Mouse (Mus musculus): ENCODE measurements at regions not wholly inside any gene's neighbourhood (a gene's known extent, or its start where the extent isn't known, plus 50 kb on each side); places are given as distances from the start of the nearest gene placed in this dataset.
A peak's percentile ranks its signal among the peaks of the same experiment; 100 is the strongest.

DNA sequence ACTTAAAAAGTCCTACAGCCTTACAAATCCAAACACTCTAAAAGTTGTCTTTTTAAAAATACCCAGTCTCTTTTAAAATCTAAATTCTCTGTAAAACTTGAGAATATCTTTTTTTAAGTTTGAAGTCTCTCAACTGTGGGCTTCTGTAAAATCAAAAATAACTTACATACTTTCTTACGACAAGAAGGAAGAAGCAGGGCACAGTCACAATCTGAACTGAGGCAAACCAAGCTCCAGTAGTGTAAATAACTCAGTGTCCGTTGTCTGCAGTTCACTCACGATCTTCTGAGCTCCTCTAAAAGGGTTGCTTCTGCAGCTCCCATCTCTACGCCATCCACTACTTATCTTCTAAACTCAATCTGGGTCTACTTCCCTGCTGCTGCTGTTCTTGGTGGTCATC is 512.5 kb downstream of the Pdcd6ip start:
- Histone ChIP-seq H3K4me2 (no peak overlapping the region), H3K27ac (no peak overlapping the region), H3K27me3 (no peaks in the 10 kb centered on the region), H3K4me3 (replicated peaks) (no peak overlapping the region), H3K9me3 (replicated peaks) (no peaks in the 10 kb centered on the region), H3K4me1 (no peaks in the 10 kb centered on the region), H3K9ac (no peak overlapping the region), H3K36me3 (no peaks in the 10 kb centered on the region)
- WGBS, result 85% methylated on average over 4 of the region's 4 CpGs
- no peak for ATAC-seq (replicated peaks; ENCODE audit: low FRiP score)

DNA sequence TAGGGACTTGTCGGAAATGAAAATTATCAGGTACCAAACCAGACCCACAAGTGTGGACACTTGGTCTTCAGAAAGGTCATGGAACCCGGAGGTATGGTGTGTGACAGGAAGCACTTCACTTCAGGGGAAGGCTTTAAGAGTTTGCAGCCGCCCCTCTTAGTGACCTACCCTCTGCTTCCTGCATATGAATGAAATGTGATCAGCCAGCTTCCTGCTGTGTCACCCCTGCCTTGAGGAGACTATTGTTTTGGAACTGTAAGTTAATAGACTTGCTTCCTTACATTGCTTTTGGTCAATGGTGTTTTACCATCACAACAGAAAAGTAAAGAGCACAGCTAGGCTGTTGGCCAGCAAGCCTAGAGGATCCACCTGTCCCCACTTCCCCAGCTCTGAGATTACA is 515.3 kb downstream of the Pdcd6ip start:
- 55% methylated on average over 3 of the region's 3 CpGs for WGBS
- Histone ChIP-seq H3K9ac (no peak overlapping the region), H3K27me3 (no peaks in the 10 kb centered on the region), H3K4me3 (replicated peaks) (no peak overlapping the region), H3K36me3 (no peaks in the 10 kb centered on the region), H3K27ac (no peak overlapping the region), H3K9me3 (replicated peaks) (no peaks in the 10 kb centered on the region), H3K4me1 (no peaks in the 10 kb centered on the region), H3K4me2 (no peak overlapping the region)
- ATAC-seq (replicated peaks; ENCODE audit: low FRiP score), result no peak

DNA sequence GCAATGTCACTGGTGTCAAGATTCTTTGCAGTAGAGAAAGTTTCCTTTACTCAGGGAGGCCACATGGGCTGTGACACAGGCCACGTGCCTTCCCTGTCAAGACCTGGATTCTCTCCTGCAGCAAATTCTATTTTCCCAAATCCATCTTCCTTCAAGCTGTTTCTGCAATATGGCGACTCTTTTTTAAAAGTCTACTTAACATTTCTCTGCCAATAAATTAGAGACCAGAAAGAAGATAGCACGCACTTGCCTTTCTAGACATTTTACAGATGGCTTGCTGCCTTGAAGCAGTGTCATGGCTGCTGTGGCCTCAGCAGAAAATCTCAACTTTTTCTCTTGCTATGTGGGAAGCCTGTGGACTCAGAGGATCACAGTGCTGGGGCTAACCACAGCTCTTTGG is 516.9 kb downstream of the Pdcd6ip start:
- no peaks in the 10 kb centered on the region for H3K9me3 ChIP-seq (replicated peaks)
- no peak overlapping the region for H3K9ac ChIP-seq
- H3K36me3 ChIP-seq, result no peaks in the 10 kb centered on the region
- H3K4me2 ChIP-seq, result no peak overlapping the region
- no peak for ATAC-seq (replicated peaks; ENCODE audit: low FRiP score)
- WGBS, result 75% methylated on average over 3 of the region's 3 CpGs
- no peaks in the 10 kb centered on the region for H3K4me1 ChIP-seq
- no peaks in the 10 kb centered on the region for H3K27me3 ChIP-seq
- H3K4me3 ChIP-seq (replicated peaks), result no peak overlapping the region
- H3K27ac ChIP-seq, result no peak overlapping the region

DNA sequence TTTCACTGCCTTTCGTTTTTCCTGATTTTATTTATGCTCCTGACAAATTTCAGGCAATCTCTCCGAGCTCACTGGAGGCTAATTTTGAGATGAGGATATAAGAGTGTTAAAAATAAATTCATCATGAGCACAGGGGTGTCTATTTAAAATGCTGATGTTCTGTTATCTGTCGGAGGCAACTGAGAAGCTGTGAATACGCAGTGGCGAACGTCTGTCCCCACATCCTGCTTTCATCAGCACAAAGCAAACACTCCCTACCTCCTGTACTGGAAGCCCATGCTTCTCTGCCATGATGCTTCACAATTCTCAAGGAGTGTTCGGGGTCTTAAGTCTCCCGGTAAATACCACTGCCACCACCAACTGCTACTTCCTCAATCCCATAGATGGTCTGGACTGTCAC is 526.9 kb downstream of the Pdcd6ip start:
- Histone ChIP-seq H3K27me3 (no peaks in the 10 kb centered on the region), H3K4me1 (no peaks in the 10 kb centered on the region), H3K36me3 (no peaks in the 10 kb centered on the region), H3K9me3 (replicated peaks) (no peaks in the 10 kb centered on the region), H3K27ac (no peak overlapping the region), H3K9ac (no peak overlapping the region), H3K4me3 (replicated peaks) (no peak overlapping the region), H3K4me2 (no peak overlapping the region)
- no peak for ATAC-seq (replicated peaks; ENCODE audit: low FRiP score)
- 70% methylated on average over 8 of the region's 8 CpGs for WGBS

DNA sequence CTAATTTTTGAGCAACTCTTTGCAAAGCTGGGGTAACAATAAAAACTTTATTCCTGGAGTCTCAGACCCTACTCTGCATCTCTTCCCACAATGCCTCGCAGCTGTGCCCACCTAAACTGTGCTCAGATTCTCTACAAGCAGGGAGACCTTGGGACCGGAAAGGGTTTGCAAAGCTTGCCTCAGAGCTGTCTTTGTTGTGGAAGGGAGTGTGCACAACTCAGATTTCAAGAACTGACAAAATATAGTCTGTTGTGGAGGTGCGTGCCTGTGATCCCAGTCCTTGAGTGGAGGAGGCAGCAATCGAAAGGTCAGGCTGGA is 530.2 kb downstream of the Pdcd6ip start:
- Histone ChIP-seq H3K36me3 (no peaks in the 10 kb centered on the region), H3K4me3 (replicated peaks) (no peak overlapping the region), H3K27me3 (no peaks in the 10 kb centered on the region), H3K9ac (no peak overlapping the region), H3K4me2 (no peak overlapping the region), H3K27ac (no peak overlapping the region), H3K9me3 (replicated peaks) (no peaks in the 10 kb centered on the region), H3K4me1 (no peaks in the 10 kb centered on the region)
- ATAC-seq (replicated peaks; ENCODE audit: low FRiP score), result no peak
- WGBS, result 72% methylated on average over 4 of the region's 4 CpGs

DNA sequence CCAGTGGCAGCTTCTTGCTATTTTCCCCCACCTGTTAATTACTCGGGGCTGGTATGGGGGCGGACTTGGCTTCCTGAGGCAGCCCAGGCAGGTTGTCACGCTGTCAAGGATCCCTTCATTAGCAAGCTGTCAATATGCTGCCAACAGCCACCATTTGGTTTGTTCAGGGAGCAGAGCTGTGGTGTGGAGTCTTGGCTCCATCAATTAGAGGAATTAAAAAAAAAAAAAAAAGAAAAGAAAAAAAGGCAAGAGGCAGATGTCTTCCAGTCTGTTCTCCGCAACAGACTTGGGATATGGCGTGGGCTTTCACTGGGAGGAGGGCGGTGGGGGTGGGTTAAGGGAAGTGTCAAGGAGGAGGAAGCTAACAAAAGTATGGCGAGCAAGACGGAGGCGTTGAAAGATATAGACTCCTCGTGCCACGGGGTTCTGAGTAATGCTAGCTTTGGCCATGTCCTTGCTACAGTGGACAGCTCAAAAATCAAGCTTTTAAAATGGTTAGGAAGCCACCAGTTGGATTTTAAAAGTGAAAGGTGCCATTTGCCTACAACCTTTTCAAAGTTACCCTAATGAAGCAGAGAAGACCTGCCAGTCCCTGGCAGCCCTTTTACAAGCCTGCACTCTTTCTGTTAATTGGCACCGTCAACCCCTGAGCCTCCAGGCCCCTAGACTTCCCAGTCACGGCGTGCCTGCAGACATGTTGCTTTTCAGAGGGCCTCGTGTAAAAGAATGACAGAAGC is 530.7 kb downstream of the Pdcd6ip start:
- 34% methylated on average over 15 of the region's 15 CpGs for WGBS
- no peak for ATAC-seq (replicated peaks; ENCODE audit: low FRiP score)
- H3K4me1 ChIP-seq, result no peaks in the 10 kb centered on the region

DNA sequence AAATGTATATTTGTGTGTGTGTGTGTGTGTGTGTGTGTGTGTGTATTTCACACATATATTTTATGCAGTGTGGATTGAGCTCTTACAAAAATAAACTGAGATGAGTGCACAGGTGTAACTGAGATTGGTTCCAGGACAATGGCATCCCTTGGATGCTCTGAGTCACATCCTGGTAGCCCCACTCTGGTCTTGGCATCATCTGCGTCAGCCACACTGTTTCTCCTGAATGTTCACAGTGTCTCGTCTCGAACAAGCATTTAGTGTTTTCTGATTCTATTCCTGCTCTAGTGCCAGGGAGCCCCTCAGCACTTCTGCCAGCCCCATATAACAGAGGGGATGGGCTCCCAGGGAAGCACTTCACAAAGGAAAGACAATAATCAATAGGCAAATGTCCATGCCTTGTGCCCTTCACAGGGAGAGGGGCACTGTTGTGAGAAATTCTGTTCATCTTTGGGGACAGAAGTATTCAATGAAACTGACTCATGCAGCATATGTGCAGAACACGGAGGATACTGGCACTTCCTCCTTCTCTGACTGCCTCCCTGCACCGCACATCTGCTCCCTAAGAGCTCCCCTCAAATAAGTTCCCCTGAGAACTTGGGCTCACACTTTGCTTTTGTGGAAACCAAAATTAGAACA is 536.2 kb downstream of the Pdcd6ip start:
- Histone ChIP-seq H3K4me1 (no peaks in the 10 kb centered on the region), H3K27ac (no peak overlapping the region), H3K4me2 (no peak overlapping the region), H3K9me3 (replicated peaks) (no peaks in the 10 kb centered on the region), H3K9ac (no peak overlapping the region), H3K27me3 (no peaks in the 10 kb centered on the region), H3K36me3 (no peaks in the 10 kb centered on the region), H3K4me3 (replicated peaks) (no peak overlapping the region)
- 80% methylated on average over 5 of the region's 5 CpGs for WGBS
- ATAC-seq (replicated peaks; ENCODE audit: low FRiP score), result no peak

More for the DNA sequence above, 530.7 kb downstream of the Pdcd6ip start:
- Histone ChIP-seq H3K27me3 (no peaks in the 10 kb centered on the region), H3K27ac (no peak overlapping the region), H3K9ac (no peak overlapping the region), H3K4me2 (0 out of 2 replicates have a peak overlapping the region, but pooled peaks have one; percentile 16), H3K36me3 (no peaks in the 10 kb centered on the region), H3K4me3 (replicated peaks) (no peak overlapping the region), H3K9me3 (replicated peaks) (no peaks in the 10 kb centered on the region)

DNA sequence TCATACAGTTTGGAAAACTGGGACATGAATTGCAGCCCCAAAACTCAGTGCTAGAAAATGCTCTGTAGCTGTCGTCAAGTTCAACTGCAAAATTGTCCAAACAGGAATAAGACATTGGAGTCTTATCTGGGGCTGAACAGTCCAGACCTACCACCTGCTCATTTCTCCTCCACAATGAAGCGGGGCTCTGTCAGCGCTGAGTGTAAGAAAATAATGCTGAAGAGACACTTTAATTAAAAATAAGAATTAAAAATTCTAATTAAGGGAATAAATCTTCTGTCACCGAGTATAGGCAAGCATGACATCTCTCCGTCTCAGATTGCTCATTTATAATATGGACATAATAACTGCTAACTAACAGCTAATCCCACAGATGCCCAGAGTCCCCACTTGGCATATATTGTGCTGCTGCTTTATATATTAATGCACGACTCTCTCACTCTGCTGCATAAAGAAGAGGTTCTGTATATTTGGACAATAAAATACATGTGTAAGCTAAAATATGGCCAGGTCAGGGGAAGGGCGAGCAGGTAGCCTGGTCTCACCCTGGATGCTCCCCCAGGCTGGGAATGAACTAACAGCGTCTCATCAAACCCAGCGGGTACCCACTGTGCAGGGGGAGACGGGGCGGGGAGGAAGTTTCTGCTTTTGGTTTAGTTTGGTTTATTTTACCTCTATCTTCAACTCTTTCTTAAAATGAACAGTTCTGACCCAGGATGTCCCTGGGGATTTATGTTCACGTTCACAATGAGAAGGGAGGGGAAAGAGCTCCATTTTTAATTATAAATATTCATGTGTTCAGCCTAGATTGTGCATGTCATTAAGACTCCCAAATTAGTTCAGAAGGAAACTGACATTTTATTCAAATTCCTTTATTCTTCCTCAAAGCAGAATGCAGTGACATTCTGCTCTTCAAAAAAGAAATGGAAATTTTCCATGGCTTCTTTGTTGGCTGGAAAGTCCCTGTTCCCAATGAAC is 544.9 kb downstream of the Pdcd6ip start:
- ATAC-seq (replicated peaks; ENCODE audit: low FRiP score), result no peak
- no peaks in the 10 kb centered on the region for H3K4me1 ChIP-seq
- 79% methylated on average over 12 of the region's 12 CpGs for WGBS

DNA sequence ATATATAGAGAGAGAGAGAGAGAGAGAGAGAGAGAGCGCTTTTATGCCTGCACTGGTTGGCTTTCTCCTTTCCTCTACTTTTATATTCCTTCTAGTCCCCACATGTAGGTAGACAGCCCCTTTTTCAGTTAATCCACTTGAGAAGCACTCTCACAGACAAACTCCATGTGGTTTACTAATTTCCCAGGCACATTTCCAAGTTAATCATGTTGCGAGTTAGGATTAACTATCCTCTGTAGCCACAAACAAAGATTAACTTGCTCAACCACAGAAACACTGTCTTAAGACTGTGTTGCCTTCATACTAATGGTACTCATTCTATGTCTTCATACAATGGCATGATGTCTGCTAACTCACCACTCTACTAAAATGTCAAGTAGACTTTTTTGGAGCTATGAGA is 548.0 kb downstream of the Pdcd6ip start:
- Histone ChIP-seq H3K9me3 (replicated peaks) (no peaks in the 10 kb centered on the region), H3K36me3 (no peaks in the 10 kb centered on the region), H3K27ac (no peak overlapping the region), H3K9ac (no peak overlapping the region), H3K27me3 (no peaks in the 10 kb centered on the region), H3K4me2 (no peak overlapping the region), H3K4me1 (no peaks in the 10 kb centered on the region), H3K4me3 (replicated peaks) (no peak overlapping the region)
- no peak for ATAC-seq (replicated peaks; ENCODE audit: low FRiP score)
- 96% methylated on average over 2 of the region's 2 CpGs for whole genome bisulfite sequencing

More for the DNA sequence above, 544.9 kb downstream of the Pdcd6ip start:
- H3K27me3 ChIP-seq, result no peaks in the 10 kb centered on the region
- no peaks in the 10 kb centered on the region for H3K9me3 ChIP-seq (replicated peaks)
- no peak overlapping the region for H3K27ac ChIP-seq
- no peak overlapping the region for H3K9ac ChIP-seq
- H3K4me2 ChIP-seq, result no peak overlapping the region
- no peaks in the 10 kb centered on the region for H3K36me3 ChIP-seq
- no peak overlapping the region for H3K4me3 ChIP-seq (replicated peaks)

DNA sequence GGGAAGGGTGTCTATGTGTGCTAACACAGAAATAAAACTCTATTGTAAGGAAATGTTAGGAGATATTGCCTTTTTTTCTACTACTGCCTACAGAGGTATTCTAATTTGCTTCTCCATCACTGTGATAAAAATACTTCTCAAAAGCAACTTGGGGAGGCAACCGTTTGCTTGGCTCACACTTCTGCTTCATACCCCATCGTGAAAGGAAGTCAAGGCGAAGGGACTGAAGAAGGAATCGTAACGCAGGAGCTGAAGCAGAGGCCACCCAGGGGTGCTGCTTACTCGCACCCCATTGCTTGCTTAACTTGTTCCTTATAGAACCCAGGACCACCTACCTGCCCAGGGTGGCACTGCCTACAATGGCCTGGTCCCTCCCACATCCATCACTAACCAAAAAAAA is 550.0 kb downstream of the Pdcd6ip start:
- Histone ChIP-seq H3K4me1 (no peaks in the 10 kb centered on the region), H3K9ac (no peak overlapping the region), H3K4me2 (no peak overlapping the region), H3K9me3 (replicated peaks) (no peaks in the 10 kb centered on the region), H3K4me3 (replicated peaks) (no peak overlapping the region), H3K27ac (no peak overlapping the region), H3K27me3 (no peaks in the 10 kb centered on the region), H3K36me3 (no peaks in the 10 kb centered on the region)
- 86% methylated on average over 6 of the region's 6 CpGs for WGBS
- ATAC-seq (replicated peaks; ENCODE audit: low FRiP score), result no peak

DNA sequence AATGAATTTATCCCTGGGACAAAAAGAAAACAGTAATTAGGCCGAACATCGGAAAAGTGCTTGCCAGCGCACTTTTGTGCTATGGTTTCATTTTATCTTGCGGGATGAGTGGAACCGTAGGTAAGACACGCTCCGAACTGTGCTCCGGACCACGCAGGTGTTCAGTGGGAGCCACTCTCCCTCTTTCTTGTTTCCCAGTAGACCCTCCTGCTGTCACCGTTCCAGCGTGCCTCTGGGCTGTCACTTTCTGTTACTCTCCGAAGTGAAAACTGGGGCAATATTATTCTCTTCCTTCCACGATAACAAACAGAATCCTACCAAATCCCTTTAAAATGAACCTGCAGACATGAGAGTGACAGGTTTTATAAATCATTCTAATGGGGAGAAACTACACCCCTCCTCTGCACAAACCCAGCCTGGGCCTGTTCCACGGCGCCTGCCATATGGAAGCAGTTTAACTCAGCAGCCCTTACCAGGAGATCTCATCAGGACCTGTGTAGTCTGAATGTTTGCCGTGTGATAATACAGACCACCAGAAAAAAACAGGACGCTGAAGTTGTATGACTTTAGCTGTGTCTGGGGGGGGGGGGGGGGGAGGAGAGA is 550.5 kb downstream of the Pdcd6ip start:
- no peak for ATAC-seq (replicated peaks; ENCODE audit: low FRiP score)
- Histone ChIP-seq H3K36me3 (no peaks in the 10 kb centered on the region), H3K27me3 (no peaks in the 10 kb centered on the region), H3K9me3 (replicated peaks) (no peaks in the 10 kb centered on the region), H3K4me1 (no peaks in the 10 kb centered on the region), H3K4me3 (replicated peaks) (no peak overlapping the region), H3K27ac (no peak overlapping the region), H3K4me2 (no peak overlapping the region), H3K9ac (no peak overlapping the region)
- WGBS, result 72% methylated on average over 17 of the region's 17 CpGs

DNA sequence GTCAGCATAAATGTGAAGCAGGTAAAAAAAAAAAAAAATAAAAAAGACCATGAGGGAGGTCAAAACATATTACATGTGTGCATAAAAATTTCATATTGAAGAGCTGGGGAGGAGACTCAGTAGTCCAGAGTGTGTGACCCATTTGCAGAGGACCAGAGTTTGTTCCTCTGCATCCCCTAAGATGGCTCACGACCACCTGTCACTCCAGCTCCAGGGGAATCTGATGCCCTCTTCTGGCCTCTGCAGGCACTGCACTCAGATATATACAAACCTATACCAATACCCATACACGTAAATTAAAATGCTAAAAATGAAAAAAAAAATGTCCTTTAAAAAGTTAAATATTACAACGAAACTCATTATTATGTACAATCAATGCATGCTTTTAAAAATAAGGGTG is 551.4 kb downstream of the Pdcd6ip start:
- Histone ChIP-seq H3K4me3 (replicated peaks) (no peak overlapping the region), H3K4me1 (no peaks in the 10 kb centered on the region), H3K36me3 (no peaks in the 10 kb centered on the region), H3K27me3 (no peaks in the 10 kb centered on the region), H3K4me2 (no peak overlapping the region), H3K9ac (no peak overlapping the region), H3K9me3 (replicated peaks) (no peaks in the 10 kb centered on the region), H3K27ac (no peak overlapping the region)
- WGBS, result 64% methylated on average over 3 of the region's 3 CpGs
- ATAC-seq (replicated peaks; ENCODE audit: low FRiP score), result no peak

Measured in kidney, embryonic 15.5 days (tissue).